Mouse (Mus musculus) layer of hippocampus, adult 18-20 months (tissue): ENCODE data around the gene Cdk5rap3. TPM values are rescaled to one million over a fixed set of nuclear protein-coding genes. Genes with fewer than 3 reads are reported as not detected.

Experiments
- DNase-seq, 2 experiments: peaks; one replicate each; pipeline ENCODE4 v3.0.0; 2022; ENCODE audit warnings: low spot score in 2 of 2
- total RNA-seq, 2 experiments: library from RNA; stranded (reverse); gene quantifications; 2 replicates each; pipeline ENCODE4 v1.2.3; 2021

The Cdk5rap3 gene
- total RNA-seq, 2 experiments from 2014 or later: 34.9 to 35.3 TPM

GRCm38 (mm10) chr11:96899449-96900306, 16.6 kb downstream of the Cdk5rap3 start:
- no peak for DNase-seq

- no peak for DNase-seq
Observed at GRCm38 (mm10) chr11:96895886-96896285, 20.4 kb downstream of the Cdk5rap3 start.

GRCm38 (mm10) chr11:96893203-96893842, 23.0 kb downstream of the Cdk5rap3 start:
- DNase-seq: no peak

GRCm38 (mm10) chr11:96891784-96892527, 24.3 kb downstream of the Cdk5rap3 start:
- DNase-seq: no peak

- no peak for DNase-seq
Observed at GRCm38 (mm10) chr11:96886942-96887546, 29.3 kb downstream of the Cdk5rap3 start.

GRCm38 (mm10) chr11:96885901-96886340, 30.4 kb downstream of the Cdk5rap3 start:
- DNase-seq: peak in 1 of 2 experiments; percentile 14

GRCm38 (mm10) chr11:96880296-96880695, 36.0 kb downstream of the Cdk5rap3 start:
- DNase-seq: no peak

- no peak for DNase-seq
Observed at GRCm38 (mm10) chr11:96879359-96879758, 36.9 kb downstream of the Cdk5rap3 start.

- DNase-seq: no peak
Observed at GRCm38 (mm10) chr11:96878715-96879114, 37.6 kb downstream of the Cdk5rap3 start.

GRCm38 (mm10) chr11:96877071-96877470, 39.2 kb downstream of the Cdk5rap3 start:
- no peak for DNase-seq

- peak in 1 of 2 experiments; percentile 29 for DNase-seq
Observed at GRCm38 (mm10) chr11:96876300-96877040, 39.8 kb downstream of the Cdk5rap3 start.

GRCm38 (mm10) chr11:96875745-96876144, 40.6 kb downstream of the Cdk5rap3 start:
- peak; percentile 84 to 87 for DNase-seq

- DNase-seq: no peak
Observed at GRCm38 (mm10) chr11:96875270-96875669, 41.0 kb downstream of the Cdk5rap3 start.

- no peak for DNase-seq
Observed at GRCm38 (mm10) chr11:96873601-96874140, 42.6 kb downstream of the Cdk5rap3 start.

GRCm38 (mm10) chr11:96872441-96873379, 43.6 kb downstream of the Cdk5rap3 start:
- peak in 1 of 2 experiments; percentile 28 for DNase-seq

- DNase-seq: peak in 1 of 2 experiments; percentile 90
Observed at GRCm38 (mm10) chr11:96867149-96867548, 49.1 kb downstream of the Cdk5rap3 start.

- peak in 1 of 2 experiments; percentile 50 for DNase-seq
Observed at GRCm38 (mm10) chr11:96863206-96863995, 52.9 kb downstream of the Cdk5rap3 start.

- no peak for DNase-seq
Observed at GRCm38 (mm10) chr11:96862534-96862933, 53.8 kb downstream of the Cdk5rap3 start.
